Mouse (Mus musculus): ENCODE measurements around the gene Cdk10. TPM values are rescaled to one million over a fixed set of nuclear protein-coding genes. Genes with fewer than 3 reads are reported as not detected.
A peak's percentile ranks its signal among the peaks of the same experiment; 100 is the strongest.
"Not testable (repeated sequence)": the region's sequence is repeated elsewhere in the genome, so short reads cannot be mapped to it uniquely, and the experiment has no call there.

Gene Cdk10
- total RNA-seq (2021): 10 to 100 TPM; 79.6 to 82.6 TPM
- long read RNA-seq, experiment 1, transcript Cdk10-212 (13 exons, 1,580 nt): major isoform, 16 of 44 reads
- long read RNA-seq, experiment 1, transcript Cdk10-201 (13 exons, 1,642 nt): major isoform, 16 of 44 reads
- long read RNA-seq, experiment 1, partial matches to known transcripts: 1 of 44 reads
- long read RNA-seq, experiment 1, other reads (novel, unspliced or antisense): 10 of 44 reads
- long read RNA-seq, experiment 2, transcript Cdk10-212 (13 exons, 1,580 nt): minor isoform, 7 of 39 reads
- long read RNA-seq, experiment 2, transcript Cdk10-201 (13 exons, 1,642 nt): major isoform, 23 of 39 reads
- long read RNA-seq, experiment 2, partial matches to known transcripts: 5 of 39 reads
- long read RNA-seq, experiment 2, other reads (novel, unspliced or antisense): 4 of 39 reads

DNA sequence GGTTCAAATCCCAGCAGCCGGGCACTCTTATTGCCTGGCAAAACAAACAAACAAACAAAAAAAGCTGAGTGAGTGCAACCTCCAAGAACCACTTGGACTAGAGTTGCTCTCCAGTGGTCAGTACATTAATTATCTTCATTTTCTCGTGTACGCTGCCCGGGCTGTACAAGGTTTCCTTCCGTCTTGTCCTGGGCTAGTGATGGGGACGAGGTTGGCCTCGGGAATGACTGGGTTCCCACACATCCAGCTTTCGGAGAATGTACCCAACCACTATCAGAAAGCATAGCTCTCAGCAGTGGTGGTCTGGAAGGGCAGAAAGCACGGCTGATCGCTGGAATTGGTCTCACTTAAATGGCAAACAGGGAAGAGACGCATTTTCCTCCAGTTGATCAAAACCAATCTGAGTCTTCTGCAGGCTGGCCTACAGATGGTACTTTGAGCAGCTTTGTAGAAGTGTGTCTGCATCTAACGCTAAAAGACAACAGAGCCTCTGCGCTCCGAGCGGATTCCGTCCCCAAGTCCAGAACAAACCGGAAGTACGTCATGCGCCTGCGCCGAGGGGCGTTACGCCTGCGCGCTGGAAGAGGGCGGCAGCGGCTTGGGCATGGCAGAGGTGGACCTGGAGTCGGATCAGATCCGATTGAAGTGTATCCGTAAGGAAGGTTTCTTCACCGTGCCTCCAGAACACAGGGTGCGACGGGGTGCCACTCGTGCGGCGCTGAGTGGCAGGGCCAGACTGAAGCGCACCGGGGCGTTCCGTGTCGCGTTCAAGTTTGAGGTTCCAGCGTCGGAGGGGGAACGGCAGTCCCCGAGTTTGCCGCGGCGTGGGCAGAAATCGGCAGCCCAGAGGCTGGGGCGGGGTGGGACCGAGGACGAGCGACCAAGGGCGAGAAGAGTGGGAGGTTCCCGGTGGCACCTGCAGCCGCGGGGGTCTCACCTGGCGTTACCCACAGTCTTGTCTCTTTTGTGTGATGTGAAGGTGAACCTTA lies at the start of gene Cdk10:
TSS of gene Cdk10 (plus strand) at position 565 of the 989 bp plus-strand sequence.
- DNase-seq (ENCODE audit: low spot score in 2 of 2): peak; percentile 91 to 92

DNA sequence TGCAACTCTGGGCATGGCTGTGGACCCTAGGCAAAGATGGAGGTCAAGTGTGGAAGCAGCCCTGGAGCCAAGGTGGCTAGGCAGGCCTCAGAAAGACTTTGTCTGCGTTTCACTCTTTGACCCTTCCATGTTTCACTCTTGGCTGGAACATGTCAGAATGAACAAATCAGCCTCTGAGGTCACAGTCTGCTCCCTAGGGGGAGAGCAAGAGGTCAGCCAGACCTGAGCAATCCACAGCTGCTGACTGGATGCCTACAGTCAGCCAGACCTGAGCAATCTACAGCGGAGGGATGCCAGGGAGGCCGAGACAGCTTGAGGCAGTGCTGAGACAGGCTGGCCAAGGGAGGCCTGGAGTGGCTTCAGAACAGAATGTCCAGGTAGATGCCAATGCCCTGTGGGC lies 43.3 kb upstream of the Cdk10 start:
- DNase-seq (ENCODE audit: low spot score in 2 of 2): no peak

DNA sequence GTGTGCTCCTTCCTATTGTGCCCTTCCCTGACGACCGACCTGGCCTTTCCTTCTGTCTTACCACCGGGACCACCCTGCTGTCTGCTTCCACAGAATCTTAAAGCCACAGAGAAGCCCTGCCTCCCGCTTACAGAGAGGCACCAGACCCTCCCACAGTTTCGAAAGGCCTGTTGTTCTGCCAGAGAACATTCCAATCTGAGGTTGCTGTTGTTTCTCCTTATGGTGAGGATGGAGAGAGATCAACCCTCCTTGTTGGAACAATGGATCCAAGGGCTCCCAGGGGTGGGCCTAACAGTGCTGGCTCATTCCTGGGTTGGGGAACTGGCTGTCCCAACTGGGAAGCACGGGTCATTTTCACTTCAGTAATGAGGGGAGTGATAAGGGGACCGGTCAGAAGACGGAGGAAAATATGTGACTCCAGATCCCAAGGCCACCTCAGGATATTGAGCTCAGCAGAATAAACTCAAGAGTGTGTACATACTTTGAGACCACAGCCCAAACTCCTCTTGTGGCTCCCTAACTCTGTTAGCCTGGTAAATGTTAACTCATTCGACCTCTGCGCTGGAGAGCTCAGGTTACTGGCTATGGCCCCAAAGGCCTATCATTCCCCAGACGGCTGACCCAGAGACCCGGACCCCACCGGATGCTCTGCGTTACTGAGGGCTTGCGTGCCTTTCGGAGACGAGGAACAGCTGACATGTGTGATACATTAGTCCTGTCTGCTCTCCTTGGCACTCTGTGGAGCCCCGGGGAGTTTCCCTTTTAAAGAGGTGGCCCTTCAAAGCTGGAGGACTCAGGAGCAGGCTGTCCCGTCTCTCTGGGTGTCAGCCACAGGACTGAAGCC lies 38.9 kb upstream of the Cdk10 start, which contains the start of gene Dpep1:
TSS of gene Dpep1 (plus strand) at position 677 of the 844 bp plus-strand sequence.
- no peak for DNase-seq (ENCODE audit: low spot score in 2 of 2)

DNA sequence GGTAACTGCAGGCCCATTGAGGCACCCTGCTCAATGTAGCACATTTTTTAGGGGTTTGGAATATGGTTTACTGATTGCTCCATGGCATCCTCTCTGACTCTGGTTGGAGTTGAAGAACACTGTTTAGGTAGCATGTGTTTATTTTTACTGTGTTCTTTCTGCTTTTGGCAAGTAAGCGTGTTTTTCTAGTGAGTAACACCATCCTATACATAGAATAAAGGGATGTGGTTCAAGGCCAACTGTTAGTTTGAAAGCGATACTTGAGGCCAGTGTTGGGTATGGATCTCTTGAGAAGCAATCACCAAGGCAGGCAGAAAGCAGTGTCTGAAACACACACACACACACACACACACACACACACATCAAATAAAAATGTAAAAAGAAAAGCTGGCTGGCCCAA lies 36.6 kb upstream of the Cdk10 start:
- DNase-seq (ENCODE audit: low spot score in 2 of 2): no peak

DNA sequence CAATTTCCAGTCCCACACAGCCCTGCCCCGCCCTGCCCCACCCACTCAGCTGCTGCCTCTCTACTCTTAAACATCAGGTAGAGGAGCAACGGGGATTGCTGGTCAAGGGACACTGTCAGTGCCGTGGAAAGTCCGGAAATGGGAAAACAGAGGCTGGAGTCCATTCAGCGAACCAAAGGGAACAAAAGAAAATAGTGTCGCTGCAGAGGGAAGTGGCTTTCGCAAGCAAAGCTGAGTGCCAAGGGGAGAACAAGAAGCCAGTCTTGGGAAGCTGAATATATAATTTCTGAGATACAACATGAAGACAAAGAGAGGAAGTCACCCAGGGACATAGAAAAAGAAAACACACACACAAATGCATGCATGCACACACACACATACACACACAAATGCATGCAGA lies 35.8 kb upstream of the Cdk10 start:
- no peak for DNase-seq (ENCODE audit: low spot score in 2 of 2)

DNA sequence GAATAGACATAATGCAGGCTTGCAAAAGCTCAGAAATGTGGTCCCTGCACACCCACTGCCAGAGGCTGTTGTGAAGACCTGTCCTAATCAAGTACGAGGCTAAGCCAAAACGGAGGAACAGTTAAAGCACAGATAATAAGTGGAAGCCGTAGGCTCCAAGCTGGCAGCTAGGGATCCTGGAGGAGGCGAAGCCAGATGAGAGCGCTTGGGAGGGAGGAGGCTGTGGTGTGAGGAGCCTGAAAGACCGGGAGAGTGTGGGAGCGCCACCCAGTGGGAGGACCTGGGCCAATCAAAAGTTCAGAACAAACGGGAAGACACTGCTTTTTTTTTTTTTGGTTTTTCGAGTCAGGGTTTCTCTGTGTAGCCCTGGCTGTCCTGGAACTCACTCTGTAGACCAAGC lies 34.0 kb upstream of the Cdk10 start:
- peak; percentile 36 to 64 for DNase-seq (ENCODE audit: low spot score in 2 of 2)

DNA sequence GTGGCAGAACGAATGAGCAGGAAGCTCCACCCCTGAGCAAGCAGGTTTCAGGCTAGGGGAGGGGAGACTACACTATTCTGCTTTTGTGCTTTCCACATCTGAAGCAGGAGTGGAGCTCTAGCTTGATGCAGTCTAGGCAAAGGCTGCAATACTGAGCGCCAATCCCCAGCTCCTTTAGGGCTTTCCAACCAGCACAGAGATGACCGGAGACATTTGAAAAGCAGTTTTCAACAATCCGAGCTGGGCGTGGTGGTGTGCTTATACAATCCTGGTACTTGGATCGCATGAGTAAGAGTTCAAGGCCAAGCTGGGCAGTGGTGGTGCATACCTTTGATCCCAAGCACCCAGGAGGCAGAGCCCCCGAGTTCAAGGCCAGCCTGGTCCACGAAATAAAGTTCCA lies 32.7 kb upstream of the Cdk10 start:
- no peak for DNase-seq (ENCODE audit: low spot score in 2 of 2)

DNA sequence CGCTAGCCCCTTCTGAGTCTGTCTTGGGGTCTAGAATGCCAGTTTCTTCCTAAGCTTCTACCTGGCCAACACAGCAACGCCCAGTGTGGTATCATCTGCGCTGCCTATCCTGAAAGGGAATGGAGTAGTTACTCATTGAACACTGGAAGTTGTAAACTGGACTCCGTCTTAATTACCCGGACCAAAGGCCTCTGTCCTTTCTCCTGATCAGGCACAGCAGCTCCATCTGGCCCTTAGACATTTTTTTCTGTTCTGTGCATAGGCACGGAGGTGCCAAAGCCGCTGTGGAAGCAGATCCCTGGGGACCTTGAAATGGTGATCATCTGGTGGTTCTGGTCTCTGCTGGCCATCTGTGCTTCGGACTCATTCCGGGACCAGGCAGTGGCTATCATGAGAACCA lies 30.9 kb upstream of the Cdk10 start:
- DNase-seq (ENCODE audit: low spot score in 2 of 2): no peak

DNA sequence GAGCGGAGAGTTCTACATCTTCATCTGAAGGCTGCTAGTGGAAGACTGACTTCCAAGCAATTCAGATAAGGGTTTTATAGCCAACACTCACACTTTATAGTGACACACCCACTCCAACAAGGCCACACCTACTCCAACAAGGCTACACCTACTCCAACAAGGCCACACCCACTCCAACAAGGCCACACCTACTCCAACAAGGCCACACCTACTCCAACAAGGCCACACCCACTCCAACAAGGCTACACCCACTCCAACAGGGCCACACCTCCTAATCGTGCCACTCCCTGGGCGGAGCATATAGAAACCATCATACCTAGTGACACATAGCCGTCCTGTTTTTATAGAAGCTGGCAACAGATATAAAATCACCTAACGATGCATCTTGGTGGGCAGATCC lies 27.6 kb upstream of the Cdk10 start:
- not testable (repeated sequence) for DNase-seq (ENCODE audit: low spot score in 2 of 2)

DNA sequence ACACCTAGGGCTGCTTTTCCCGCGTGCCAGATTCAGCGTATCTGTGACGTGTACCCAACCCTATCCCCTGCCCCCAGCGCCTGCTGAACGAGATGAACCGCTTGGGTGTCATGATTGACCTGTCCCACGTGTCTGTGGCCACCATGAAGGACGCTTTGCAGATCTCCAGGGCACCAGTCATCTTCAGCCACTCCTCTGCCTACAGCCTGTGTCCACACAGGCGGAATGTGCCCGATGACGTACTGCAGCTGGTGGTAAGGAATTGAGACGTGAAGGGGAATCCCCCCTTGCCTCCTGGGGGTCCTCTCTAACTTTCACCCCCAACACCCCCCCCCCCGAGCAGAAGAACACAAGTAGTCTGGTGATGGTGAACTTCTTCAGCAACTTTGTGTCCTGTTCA lies 24.8 kb upstream of the Cdk10 start:
- no peak for DNase-seq (ENCODE audit: low spot score in 2 of 2)

DNA sequence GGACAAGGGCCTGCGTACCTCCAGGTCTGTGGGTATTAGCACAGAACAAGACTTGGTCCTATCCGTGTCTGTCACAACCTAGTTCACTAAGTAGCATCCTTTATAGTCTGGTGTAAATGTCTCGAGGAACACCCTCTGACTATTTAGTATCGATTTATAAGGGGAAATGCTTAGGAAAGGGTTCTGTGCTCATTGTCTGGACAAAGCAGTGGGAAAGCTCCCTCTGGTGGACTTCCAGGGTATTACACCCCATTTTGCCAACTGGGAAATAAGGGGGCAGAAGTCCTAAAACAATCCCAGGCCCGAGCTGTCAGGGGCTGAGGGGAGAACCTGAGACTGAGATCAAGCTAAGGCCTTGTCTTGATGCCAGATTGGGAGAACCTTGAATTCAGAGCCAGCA lies 22.4 kb upstream of the Cdk10 start:
- peak; percentile 24 to 49 for DNase-seq (ENCODE audit: low spot score in 2 of 2)

DNA sequence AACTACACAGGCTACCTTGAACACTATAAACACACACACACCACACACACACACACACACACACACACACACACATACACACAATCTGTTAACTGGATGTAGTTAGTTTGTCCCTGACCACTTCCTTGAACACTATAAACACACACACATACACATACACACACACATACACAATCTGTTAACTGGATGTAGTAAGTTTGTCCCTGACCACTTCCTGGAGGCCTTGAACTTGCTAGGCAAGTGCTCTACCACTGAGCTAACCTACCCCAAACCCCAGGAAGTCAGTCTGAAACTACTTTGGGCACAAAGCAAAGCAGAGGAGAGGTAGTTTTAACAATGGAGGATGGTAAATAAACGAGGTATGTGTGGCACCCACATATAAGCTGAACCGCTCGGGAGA lies 21.1 kb upstream of the Cdk10 start:
- DNase-seq (ENCODE audit: low spot score in 2 of 2): no peak

DNA sequence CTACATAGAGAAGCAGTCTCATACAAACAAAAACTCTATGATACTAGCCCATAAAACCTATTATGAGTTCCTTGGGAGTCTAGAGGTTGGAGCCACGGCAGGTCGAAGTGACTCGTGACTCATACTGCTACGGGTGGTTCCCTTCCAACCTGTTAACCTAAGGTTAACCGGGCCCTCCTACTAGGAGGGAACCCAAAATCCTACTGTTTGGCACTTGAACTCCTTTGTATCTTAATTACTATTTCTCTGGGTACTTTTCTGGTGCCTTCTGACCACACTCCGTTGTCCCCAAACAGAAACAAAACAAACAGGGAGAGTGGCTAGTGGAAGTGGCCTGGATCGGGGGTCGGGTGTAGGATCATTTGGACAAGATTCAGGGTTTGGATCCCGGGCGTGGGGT lies 12.8 kb upstream of the Cdk10 start:
- no peak for DNase-seq (ENCODE audit: low spot score in 2 of 2)

DNA sequence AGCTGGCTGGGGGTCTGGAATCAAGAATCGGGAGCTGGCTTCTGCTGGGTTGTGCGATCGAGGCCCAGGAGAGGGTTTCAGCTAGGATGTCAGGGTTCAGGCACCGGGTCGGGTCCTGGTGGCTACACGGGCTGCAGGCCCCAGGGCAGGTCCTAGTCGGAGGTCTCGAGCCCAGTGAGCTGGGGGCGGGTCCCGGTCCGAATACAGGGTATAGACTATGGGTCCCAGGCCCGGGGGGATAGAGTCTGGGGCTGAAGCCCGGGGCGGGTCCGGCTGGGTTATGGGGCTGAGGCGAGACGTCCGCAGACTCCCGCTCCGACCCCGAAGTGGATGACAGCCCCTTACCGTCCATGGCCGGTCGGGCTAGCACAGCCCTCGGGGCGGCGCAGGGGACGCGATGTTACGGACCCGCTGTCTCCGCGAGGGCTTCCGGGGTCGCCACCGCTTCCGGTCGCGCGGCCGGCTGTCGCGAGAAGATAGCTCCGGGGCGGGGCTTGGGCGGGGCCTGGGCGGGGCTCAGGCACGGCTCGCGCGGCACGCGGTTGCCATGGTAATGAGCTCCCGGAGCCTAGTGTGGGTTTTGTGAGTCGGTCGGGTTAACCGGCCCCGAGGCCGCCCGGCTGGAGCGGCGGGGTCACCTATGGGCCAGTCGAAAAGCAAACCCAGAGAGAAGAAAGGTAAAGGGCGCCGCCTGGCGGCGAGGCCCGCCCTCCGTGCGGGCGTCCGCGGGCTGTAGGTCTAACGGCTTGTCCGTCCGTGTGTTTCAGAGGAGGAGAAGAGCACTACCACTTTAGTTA lies 12.1 kb upstream of the Cdk10 start, which contains the start of the genes Chmp1a and Spata33:
TSS of gene Chmp1a (minus strand) at position 443 of the 797 bp plus-strand sequence.
TSS of gene Spata33 (plus strand) at position 512 of the 797 bp plus-strand sequence.
- DNase-seq (ENCODE audit: low spot score in 2 of 2): peak; percentile 79 to 90

DNA sequence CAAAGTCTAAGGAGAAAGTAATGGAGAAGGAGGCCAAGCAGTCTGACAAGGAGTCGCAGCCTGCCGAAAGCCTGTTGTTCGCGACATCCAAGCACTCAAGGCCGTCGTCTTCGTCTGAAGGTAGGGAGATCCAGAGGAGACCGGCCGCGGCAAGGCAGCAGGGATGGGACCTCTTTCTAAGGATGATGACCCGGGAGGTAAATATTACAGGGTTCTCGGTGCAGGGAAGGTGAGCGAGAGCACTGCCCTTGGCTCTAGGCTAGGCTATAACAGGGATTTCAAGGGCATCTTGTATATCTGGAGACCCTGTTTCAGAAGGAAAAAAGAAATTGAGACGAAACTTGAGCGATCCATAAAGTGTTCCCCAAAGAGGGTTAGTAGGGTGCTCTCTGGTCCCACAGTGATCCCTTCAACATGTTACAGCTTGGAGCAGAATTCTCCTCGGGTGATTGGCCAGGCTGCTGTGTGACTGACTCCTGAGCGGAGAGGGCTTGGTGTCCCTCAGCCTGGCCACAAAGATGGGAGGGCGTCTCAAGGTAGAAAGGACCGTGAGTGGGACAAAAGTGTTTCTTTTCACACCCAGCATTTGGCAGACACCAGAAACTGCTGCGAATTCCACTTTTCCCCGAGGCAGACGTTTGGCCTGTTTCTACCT lies 11.4 kb upstream of the Cdk10 start:
- no peak for DNase-seq (ENCODE audit: low spot score in 2 of 2)

DNA sequence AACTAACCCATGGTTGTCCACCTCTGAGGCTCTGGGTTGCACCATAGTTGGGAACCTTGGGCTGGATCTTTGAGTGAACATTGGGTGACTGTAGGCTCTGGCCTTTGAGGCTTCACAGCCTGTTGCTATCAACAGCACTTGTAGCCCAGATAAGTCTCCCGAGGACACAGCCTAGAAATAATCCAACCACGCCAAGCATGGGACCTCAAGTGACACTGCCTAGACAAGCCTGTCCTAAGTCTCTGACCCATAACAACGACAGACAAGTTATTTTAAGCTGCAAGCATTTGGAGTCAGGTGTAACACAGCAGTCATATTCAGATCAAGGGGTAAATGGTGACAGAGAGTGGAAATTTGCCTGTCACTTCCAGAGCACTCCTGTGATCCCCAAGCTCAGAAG lies 9.2 kb upstream of the Cdk10 start:
- DNase-seq (ENCODE audit: low spot score in 2 of 2): no peak

DNA sequence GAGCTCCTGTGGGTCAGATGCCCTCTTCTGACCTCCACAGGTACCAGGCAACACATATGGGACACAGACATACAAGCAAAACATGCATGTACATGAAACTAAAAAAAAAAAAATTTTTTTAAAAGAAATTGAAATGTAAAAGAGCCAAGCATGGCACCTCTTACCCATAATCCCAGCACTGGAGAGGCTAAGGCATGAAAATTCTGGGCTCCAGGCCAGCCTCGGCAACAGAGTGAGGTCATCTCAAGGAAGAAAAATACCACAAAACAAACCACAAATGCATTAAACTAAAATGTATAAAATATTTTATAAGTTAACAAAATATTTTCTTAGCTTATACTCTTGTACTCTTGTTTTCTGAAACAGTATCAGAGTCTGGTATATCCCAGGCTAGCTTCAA lies 3.7 kb upstream of the Cdk10 start:
- DNase-seq (ENCODE audit: low spot score in 2 of 2): no peak

DNA sequence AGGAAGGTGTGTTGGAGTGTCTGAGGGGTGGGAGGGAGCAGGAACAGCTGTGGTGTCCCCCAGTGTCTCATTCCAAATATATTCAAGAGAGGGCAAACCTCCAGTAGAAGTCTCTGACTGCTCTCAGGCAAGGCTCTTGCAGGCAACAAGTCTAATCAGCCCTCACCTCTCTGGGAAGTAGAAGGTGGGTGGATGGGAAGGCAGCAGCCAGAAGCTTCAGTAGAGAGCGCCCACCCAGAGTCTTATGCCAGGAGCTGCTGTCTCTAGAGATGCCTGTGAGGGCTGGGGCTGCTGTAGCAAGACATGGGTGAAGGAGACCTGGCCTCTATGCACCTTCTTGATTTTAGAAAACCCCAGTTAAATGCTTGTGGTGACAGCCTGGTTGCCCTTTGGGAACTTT lies 3.8 kb downstream of the Cdk10 start:
- DNase-seq (ENCODE audit: low spot score in 2 of 2): no peak

DNA sequence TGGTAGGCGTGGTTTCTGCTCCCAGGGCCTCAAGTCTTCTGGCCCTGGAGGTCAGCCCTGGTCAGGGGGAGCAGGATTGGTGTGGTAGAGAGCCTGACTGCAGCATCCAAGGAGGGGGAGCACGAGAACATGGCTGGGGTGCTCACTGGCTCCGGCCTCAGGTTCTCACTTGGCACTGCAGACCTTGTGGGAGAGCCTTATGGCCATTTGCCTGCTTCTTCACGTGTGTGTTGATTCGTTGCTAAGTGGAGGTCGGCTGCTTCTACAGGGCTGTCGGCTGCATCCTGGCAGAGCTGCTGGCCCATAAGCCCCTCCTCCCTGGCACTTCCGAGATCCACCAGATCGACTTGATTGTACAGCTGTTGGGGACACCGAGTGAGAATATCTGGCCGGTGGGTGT lies 5.7 kb downstream of the Cdk10 start:
- DNase-seq (ENCODE audit: low spot score in 2 of 2): not testable (repeated sequence)

DNA sequence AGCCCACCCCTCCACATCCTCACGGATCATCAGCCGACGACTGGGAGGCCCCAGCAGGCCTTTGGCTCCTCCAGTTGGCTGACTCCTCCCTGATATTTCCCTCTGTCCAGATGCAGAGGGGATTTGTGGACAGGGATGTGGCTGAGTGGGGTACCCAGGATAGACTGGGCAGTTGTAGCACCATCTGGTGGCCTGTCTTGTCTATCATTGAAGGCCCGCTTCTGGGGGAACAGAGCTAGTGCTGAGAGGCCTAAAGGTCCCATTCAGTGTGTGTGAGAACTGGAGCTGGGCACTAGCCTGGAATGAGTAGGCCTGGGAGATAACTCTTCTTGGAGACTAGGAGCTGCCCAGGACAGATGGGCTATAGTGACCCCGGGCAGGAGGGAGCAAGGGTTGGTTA lies 7.1 kb downstream of the Cdk10 start:
- DNase-seq (ENCODE audit: low spot score in 2 of 2): no peak

Data from adrenal gland, postnatal 4 days (tissue).